Mouse (Mus musculus) left cerebral cortex, adult 18-20 months (tissue): ENCODE results near the gene Mpig6b. TPM values are rescaled to one million over a fixed set of nuclear protein-coding genes. Genes with fewer than 3 reads are reported as not detected.

Experiments
- DNase-seq, 2 experiments: peaks; one replicate each; pipeline ENCODE4 v3.0.0; 2021 to 2022; ENCODE audit warnings: low spot score in 2 of 2, mixed read lengths in 1 of 2
- total RNA-seq, 2 experiments: library from RNA; stranded (reverse); gene quantifications; 2 replicates each; pipeline ENCODE4 v1.2.3; 2021

Mpig6b gene
- total RNA-seq, 2 experiments from 2014 or later = not detected

- no peak for DNase-seq
These were observed 22.2 kb upstream of the Mpig6b start for GRCm38 (mm10) chr17:35088151-35088550.

GRCm38 (mm10) chr17:35085208-35085865 is 19.4 kb upstream of the Mpig6b start, which contains the start of gene Ly6g6f:
Gene Ly6g6f (minus strand): TSS chr17:35085610.
- DNase-seq = no peak

DNA sequence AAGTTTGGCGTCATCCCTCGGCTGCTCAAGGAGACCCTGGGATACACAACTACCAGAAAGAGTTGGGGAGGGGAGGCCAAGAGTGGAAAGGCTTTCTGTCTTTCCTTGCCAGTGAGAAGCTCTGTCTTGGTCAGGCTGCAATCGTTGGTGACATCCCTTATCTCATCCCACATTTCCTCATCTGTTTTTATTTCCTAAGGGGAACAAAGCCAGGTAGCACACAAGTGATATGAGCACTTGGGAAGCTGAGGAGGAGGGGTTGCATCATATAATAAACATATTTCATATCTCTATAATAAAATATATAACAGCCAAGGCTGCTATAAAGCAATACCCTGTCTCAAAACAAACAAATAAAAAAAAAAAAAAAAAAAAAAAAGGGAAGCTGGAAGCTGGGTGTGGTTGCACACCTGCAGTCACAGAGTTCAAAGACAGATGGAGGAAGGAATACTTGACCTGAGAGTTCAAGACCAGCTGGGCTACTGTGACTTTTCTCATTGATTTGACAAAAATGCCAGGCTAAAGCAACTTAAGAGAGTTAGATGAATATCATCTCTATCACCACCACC is 18.0 kb upstream of the Mpig6b start:
- DNase-seq = no peak

- no peak for DNase-seq
These were observed 17.0 kb upstream of the Mpig6b start for GRCm38 (mm10) chr17:35082841-35083576.

DNA sequence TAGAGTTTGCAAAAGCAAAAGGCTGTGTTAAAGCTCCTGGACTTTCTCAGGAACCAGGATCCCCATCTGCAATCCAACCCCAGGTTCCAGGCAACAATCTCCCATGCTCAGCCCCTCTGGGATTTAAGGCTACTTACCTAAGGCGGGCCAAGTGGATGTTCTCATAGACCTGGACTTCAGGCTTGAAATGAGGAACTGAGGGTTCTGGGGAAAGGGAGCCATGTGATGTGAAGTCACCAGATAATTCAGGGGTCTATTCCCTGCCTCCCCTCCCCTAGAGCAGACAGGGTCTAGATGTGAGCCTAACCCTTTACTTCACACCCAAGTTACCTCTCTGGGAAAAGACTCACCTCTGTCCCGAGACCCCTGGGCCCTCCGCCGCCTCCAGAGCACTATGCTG is 14.7 kb upstream of the Mpig6b start:
- DNase-seq = no peak

DNA sequence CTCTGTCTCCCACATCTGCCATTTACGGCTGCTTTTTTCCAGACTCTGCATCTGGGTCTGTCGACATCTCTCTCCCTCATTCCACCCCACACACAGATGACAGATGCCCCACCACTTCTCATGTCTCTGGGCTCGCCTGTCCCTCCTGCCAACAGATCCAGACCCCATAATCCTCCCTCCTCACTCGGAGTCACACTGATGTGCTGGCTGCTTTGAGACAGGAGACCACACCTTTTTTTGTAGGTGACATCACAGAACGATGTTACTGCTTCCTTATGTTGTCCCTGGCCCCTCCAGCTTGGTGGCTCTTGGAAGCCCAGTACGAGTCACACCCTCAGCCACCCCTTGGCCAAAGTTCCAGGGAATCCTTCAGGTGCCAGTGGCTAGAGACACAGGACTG is 14.3 kb upstream of the Mpig6b start:
- no peak for DNase-seq

DNA sequence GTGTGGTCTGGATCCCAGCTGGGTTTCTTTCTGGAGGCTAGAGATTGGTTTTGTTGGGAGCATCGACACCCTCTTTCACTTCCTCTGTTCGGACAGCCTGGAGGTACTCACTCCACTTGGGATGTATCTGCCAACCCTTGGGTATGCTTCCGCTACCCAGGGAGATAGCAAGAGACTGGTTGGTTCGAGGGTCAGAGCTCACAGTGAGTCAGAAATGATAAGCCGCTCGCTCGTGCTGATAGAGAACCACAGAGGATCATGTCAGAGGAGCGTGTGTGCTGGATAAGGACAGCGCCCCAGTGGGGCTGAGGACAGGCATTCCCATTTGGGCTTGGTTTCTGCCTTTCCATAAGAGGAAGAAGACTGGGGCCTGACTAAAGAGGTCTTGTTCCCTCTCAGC is 13.8 kb upstream of the Mpig6b start:
- no peak for DNase-seq

GRCm38 (mm10) chr17:35077786-35078233 is 11.8 kb upstream of the Mpig6b start, which contains the start of gene Ly6g6d:
Gene Ly6g6d (minus strand): TSS chr17:35078065.
- no peak for DNase-seq

GRCm38 (mm10) chr17:35077285-35077684 is 11.3 kb upstream of the Mpig6b start:
- no peak for DNase-seq

DNA sequence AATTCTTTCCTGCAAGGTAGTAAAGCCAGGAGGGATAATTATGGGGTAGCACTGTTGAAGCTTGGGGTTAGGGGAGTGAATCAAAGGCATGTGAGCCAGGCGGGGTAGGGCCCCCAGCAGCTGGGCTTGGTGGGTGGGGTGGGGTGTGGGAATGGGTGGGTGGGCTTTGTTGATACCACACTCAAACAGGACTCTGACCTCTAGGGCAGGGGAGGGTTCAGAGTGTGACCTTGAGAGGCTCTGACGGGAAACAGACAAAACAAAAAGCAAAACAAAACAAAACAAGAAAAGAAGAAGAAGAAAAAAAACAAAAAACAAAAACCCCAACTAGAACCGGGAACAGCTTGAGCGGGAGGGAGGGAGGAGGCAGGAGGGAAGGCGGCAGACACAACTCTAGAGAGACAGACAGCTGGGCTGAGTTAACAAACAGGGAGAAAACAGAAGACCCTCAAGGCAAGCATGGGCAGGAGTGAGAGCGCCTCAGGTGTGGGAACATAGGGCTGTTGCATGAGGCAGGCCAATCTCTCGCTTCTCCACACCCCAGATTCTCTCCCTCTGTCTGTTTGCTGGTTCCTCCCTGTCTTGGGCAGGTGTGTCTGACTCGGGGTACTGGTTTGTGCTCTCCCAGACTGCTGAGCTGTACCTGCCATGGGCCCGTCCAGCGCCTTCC is 10.7 kb upstream of the Mpig6b start, which contains the start of gene Ly6g6e:
Gene Ly6g6e (plus strand): TSS at position 396 of the 670 bp plus-strand sequence.
- no peak for DNase-seq

- no peak for DNase-seq
These were observed 8.1 kb upstream of the Mpig6b start for GRCm38 (mm10) chr17:35074097-35074496.

- no peak for DNase-seq
These were observed 5.5 kb upstream of the Mpig6b start for GRCm38 (mm10) chr17:35071454-35071853.

- DNase-seq = no peak
These were observed 4.7 kb upstream of the Mpig6b start for GRCm38 (mm10) chr17:35070556-35071229.

- peak in 1 of 2 experiments; percentile 41 for DNase-seq
These were observed 2.4 kb upstream of the Mpig6b start for GRCm38 (mm10) chr17:35068213-35068914.

DNA sequence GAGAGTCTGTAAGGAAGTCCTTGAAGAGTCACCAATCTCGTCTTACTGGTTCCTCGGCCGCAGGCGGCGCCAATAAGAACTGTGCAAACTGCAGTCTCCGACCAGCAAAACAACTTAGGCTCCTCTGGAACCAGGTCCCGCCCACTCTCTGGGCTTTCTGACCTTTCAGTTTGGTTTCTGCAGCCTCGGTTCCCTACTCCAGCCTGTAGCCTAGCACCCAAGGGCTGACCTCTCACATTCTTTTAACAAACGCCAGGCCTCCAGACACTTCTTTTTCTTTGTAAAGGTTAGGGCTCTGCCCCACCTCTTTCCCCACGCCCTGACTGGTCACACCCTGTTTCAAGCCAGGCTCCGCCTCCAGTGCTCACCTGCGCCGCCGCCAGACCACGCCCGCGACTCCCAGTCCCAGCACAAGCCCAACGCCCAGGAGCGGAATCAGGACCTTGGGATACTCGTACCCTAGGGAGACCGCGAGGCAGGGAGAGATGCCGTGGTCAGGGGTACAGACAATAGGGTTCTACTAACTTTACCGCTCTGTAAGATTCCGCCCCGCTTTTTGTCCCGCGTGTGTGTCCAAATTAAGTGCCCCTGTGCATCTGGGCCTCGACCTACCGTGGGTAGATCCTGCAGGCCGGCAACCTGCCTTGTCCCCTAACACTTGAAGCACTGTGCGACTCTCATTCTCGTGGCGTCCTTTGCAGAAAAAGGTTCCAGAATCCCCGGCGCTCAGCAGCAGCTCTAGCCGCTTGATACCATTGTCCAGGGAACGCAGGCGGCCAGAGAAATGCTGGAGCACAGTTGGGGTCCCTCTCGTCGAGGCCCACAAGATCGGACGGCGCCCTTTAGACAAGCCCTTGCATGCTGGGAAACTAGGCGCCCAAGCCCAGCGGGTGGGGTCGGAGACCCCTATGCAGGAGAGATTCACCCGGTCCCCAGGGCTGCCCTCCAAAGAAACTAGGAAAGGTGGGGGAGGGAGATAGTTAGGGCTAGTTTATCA is 735 bp downstream of the Mpig6b start, which contains the start of gene Ly6g6c:
Gene Ly6g6c (plus strand): TSS at position 438 of the 997 bp plus-strand sequence.
- no peak for DNase-seq

DNA sequence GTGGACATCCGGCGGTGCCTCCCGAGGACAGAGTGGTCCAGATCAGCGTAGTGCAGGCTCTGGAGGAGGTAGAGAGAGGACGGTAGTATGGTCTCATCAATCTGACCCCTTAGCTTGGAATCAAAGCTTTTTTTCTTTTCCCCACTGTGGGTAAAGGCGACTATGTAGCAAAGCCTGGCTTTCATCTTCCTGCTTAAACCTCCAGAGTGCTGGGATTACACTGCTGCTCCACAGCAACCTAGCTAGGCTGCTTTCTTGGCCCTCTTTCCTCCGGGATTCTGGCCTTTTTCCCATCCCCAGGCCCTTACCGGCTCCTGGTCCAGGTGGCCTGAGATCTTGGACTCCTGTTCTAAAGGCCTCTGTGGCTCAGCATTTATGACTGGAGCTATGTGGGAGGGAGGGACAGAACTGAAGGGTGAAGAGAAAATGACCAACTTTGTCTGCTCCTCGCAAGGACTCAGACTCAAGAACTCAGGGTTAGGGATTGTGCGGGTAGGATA is 1.6 kb downstream of the Mpig6b start:
- no peak for DNase-seq

GRCm38 (mm10) chr17:35063466-35063865 is 2.5 kb downstream of the Mpig6b start:
- no peak for DNase-seq

DNA sequence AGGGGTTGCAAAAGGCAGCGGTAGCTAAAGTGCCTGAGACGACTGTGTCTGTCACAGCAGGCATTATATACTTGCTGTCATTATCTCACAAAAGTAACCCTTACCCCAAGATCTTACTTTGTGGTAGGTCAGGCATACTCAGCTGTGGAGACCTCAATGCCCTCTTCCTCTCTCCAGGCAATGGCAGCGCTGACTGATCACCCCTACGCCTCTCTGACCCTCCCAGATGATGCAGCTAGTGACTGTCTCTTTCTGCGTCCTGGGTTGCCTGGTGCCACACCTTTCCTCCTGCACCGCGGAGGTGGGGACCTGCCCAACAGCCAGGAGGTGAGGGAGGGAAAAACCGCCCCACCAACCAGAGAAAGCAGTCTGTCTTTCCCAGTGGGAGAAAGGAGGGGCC is 4.7 kb downstream of the Mpig6b start:
- DNase-seq = no peak
